Mouse (Mus musculus) thymus, adult 2 months (tissue): Measurements from ENCODE around the gene Gm20388.

ENCODE experiments used
- CTCF ChIP-seq: fragments of 200-500 bp; IDR thresholded peaks from 2 replicates; pipeline ENCODE4 v1.5.1; 2012; ENCODE audit warnings: mild to moderate bottlenecking, control low read depth, low read length, moderate library complexity, borderline replicate concordance; ENCODE audit not compliant: control insufficient read depth, poor library complexity, insufficient read depth; ENCODE audit errors: extremely low read depth
- POLR2A ChIP-seq: fragments of 200-500 bp; IDR thresholded peaks from 2 replicates; pipeline ENCODE4 v1.6.1; 2012; ENCODE audit warnings: mild to moderate bottlenecking, low read length, control low read depth, moderate library complexity; ENCODE audit not compliant: control insufficient read depth, poor library complexity, insufficient read depth; ENCODE audit errors: extremely low read depth

GRCm38 (mm10) chr8:120746007-120746701 lies 835.5 kb downstream of the Gm20388 start:
- TF ChIP-seq CTCF = no peak
- TF ChIP-seq POLR2A = no peak
